Mouse (Mus musculus): Measurements from ENCODE around the gene Itih1.

The Itih1 gene

DNA sequence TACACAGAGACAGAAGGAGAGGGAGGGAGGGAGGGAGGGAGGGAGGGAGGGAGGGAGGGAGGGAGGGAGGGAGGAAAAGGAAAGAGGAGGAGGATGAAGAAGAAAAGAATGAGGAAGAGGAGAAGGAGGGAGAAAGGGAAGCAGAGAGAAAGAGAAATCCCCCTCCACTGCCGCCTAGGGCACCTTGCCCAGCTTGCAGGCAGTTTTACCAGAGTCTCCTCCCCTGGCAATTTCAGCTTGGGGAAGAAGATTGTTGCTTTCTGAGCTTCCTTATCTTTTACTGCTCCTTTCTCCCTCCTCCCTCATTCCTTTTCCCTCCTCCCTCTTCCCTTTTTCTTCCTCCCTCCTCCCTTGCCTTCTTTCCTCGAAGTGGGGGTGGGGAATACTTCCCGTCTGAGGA, 40.1 kb downstream of the Itih1 start:
- no peak for DNase-seq

DNA sequence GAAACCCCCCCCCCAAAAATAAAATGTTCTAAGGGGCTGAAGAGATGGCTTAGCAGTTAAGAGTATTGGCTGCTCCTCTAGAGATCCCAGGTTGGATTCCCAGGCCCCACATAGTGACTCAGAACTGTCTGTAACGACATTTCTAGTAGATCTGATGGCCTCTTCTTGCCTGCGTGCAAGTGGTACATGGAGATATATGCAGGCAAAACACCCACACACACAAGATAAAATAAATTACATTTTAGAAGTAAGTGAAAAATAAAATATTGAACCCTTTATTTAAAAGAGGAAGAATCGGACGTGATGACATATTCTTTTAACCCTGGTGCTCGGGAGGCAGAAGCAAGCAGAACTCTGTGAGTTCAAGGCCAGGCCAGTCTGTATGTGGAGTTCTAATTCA, 40.5 kb downstream of the Itih1 start:
- no peak for DNase-seq

DNA sequence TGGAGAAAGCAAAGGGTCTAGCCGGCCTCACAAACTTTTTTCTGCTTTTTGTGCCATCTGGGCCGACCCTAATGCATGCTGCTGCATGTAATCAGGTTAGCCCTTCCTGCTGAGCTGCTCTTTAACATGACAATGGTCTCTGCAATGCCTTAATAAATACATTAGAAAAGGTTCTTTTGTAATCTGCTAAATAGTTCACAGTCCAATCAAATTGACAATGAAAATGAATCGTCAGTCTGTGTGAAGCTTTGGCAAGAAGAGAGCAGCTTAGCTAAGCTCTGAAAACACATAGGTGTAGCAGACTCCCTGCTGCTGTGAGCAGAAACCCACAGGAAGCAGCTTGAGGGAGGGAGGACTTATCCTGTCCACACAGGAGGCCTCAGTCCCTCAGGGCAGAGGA, 43.1 kb downstream of the Itih1 start:
- no peak for DNase-seq

DNA sequence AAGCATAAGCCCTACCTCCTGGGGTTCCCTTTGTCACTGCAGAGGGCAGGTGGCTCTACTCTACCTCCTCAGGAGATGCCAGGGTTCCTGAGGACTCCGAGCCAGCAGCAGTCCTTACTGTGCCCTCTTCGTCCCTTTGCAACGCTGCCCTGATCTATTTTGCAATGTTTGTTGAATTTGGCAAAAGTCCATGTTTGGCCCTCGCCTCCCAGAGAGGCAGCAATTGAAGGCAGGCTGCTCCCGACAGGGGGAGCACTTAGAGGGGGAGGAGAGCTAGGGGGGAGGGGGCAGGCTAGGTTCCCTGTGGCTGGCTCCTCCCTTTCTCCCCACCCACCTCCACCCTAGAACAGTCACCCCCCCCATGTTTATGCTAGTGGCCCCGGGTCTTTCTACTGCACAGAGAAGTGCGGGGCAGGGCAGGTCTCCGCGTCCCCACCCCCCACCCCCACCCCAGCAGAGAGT, 54.8 kb downstream of the Itih1 start:
- DNase-seq: peak; percentile 42

DNA sequence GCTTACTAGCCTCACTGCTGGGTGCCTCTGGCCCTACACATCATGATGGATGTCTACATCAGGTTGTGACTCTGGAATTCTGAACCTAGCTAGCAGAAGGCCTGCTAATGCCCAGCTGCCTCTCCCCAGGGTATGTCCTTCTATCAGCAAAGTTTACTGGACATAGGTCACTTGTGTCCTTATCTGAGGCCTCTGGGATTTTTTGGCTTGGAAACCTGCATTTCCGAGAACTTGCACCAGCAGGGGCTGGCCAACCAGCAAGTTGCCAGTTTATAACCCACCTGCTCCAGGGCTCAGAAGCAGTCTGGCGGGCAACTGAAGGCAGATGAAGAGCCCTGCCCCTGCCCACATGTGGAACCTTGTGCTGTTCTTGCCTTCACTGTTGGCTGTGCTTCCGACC, 56.9 kb downstream of the Itih1 start, which contains the start of gene Itih4:
Gene Itih4 (plus strand): TSS at position 273 of the 400 bp plus-strand sequence.
- no peak for DNase-seq

DNA sequence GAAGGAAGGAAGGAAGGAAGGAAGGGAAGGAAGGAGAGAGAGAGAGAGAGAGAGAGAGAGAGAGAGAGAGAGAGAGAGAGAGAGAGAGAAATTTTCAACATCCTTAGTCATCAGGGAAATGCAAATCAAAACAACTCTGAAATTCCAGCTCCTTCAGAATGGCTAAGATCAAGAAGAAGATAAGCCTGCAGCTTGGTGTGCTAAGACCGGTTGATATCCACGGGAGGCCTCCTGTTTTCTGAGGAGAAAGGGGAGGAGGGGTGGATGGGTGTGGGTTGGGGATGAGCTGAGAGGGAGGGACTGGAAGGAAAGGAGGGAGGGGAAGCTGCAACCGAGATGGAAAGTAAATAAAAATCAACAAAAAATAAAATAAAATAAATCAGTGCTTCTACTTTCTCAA, 57.8 kb downstream of the Itih1 start:
- DNase-seq: no peak

DNA sequence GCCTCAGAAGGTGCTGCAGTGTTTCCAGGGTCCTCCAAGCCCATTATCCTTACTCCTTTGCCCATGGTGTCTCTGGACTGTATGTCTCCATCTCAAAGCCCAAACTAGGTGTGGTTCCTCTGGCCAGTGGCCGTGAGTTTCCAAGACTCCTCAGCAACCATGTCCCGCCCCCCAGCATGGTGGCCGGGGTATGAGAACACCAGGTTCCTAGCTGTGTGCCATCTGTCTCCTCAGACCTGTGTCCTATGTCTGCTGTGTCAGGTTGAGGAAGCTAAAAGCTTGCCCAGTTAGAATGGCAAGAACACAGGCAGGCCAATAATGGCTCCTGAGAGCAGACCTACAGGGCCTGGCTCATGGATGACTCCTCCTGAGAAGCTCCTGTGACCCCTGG, 61.4 kb downstream of the Itih1 start:
- DNase-seq: no peak

DNA sequence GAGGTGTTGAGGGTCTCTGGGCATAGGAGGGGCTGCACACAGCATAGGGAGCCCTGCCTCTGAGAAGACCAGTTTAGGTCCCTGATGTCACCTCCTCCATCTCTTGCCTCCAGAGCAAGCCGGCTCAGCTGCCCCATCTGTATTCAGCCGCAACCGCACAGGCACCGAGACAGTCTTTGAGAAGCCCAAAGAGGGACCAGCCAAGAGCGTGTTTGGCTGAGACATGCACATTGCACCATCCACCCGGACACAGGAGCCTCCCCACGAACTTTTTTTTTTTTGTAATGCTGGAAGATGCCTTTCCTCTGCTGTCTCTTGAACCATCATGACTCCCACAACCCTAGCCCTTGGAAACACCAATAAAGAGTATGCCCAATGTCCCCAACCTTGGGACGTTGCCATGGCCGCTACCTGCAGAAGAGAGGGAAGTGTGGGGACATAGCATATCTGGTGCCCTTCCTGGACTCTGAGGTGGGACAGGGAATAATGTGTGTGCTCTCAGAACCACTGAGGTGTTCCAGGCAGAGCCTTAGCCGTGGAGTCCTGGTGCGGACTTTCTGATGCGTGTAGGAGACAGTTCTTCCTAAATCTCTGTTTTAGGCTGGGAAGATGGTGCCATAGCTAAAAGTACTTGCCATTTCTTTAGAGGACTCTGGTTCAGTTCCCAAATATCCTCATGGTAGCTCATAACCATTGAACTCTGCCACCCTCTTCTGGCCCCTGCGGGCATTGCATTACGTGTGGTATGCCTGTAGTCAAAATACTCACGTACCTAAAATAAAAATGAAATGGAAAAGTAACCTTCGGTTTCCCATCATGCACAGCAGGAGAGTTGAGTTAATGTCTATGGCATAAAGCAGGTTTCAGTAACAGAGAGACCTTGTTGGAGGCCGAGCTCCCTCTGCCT, 62.0 kb downstream of the Itih1 start:
- peak; percentile 62 for DNase-seq

DNA sequence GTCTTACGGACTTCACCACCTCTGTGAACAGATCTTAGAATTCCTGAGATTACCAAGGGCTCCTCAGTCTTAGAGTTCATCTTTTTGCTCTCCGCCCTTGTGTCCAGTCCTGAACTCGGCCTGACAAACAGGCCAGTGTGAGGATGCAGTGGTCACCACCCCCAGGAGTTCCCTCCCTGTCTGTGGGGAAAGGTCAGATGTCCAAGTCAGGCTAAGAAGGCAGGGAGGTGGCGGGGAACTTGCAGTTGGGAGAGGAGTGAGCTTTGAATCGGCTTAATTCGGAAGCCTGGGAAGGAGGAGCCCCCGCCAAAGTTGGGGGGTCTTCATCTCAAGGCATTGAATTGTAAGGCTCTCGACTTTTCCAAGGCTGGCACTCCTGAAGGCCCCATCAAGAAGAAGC, 62.8 kb downstream of the Itih1 start:
- DNase-seq: no peak

DNA sequence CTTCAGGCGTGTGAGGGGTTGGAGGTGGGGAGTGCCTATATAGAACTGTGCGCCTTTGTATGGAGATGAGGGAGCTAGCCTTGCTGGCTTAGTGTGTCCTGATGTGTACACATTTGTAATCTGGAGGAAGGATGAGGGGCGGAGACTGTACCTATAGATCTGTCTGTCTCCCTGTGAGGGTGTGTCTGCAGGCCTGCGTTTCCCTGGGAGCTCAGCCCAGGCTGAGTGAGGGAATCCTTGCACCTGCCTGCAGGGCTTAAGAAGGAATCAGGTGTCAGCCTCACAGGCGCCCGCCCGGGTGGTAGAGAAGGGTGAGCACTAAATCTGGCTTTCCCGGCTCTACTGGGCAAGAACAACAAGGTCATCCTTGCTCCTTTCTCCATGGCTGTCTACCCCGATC, 63.3 kb downstream of the Itih1 start:
- DNase-seq: no peak
